Mouse (Mus musculus) heart, postnatal 0 days (tissue): ENCODE results near the gene Abraxas2.

ENCODE experiments used
- CTCF ChIP-seq: IDR thresholded peaks from 2 replicates; pipeline ENCODE4 v1.5.1; 2016; ENCODE audit warnings: antibody characterized with exemption, control low read depth, low read depth
- EP300 ChIP-seq: IDR thresholded peaks from 2 replicates; pipeline ENCODE4 v1.6.1; 2016; ENCODE audit warnings: antibody characterized with exemption, low read depth

DNA sequence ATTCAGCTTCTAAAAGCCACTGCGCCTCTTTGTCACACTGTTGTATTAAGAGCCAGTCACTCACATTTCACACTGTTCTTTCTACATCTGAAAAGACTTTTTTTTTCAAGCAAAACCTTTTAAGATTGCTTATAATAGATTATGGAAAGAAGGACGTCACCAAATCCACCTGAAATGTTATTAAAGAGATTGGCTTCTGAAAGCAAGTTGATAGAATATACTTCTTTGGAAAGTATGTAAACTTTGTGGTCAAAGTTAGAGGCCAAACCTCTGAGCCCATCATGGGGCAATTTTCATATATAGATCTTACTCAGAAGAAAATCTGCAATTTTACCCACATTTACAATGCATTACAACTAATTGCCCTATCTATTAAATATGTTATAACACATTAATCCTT is 42.5 kb upstream of the Abraxas2 start:
- TF ChIP-seq CTCF (no peak), EP300 (no peak)
